Comparison of ENCODE assay signal across 36 mouse cellular contexts in the genomic region with DNA sequence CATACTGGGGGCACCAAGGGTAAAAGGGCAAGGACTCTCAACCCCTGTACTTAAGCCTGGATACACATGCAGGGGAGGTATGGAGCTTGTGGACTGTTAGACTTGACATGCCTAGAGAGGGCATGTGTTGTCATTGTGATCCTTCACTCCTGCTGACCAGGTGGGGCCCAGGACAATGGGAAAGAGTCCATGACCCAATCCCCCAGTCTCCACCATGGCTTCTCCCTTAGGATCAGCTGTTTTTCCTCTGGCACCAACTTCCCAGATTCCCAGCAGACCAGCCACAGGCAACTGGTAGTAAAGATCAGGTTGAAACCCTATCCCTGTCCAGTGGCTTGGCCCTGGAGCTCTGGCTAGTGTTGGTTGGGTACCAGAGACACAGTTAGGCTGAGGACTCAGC. TPM values are rescaled to one million over a fixed set of nuclear protein-coding genes. Genes with fewer than 3 reads are reported as not detected.
"Had no signal": no experiment of that assay in that cellular context is flagged by ENCODE, and none has a peak within 500 bp of the region (broad histone marks: within the 10 kb centered on the region; RNA-seq: fewer than 3 reads in every experiment).

No protein-coding gene starts in this region.

- H3K36me3 ChIP-seq: limb, embryonic 10.5 days; limb, embryonic 12.5 days; limb, embryonic 13.5 days; limb, embryonic 15.5 days; liver, embryonic 12.5 days; liver, embryonic 13.5 days; liver, embryonic 15.5 days; lung, embryonic 15.5 days; midbrain, embryonic 10.5 days; midbrain, embryonic 12.5 days; midbrain, embryonic 13.5 days; midbrain, embryonic 15.5 days; neural tube, embryonic 12.5 days had no signal

- H3K27me3 ChIP-seq: limb, embryonic 12.5 days; limb, embryonic 13.5 days; limb, embryonic 15.5 days; lung, embryonic 15.5 days; midbrain, embryonic 12.5 days; midbrain, embryonic 13.5 days; midbrain, embryonic 15.5 days; neural tube, embryonic 12.5 days had no signal

- DNase-seq: left cerebral cortex, postnatal 4 days; liver; liver, embryonic 13.5 days; liver, postnatal 0 days; lung, adult 18-20 months; lung, adult 2 months; lung, embryonic 14.5 days; lung, postnatal 10 days; lung, postnatal 14 days; lung, postnatal 36 days; lung, postnatal 4 days; midbrain, embryonic 14.5 days had no signal

- H3K4me2 ChIP-seq: limb, embryonic 12.5 days; limb, embryonic 13.5 days; limb, embryonic 15.5 days; liver, embryonic 11.5 days; liver, embryonic 12.5 days; liver, embryonic 13.5 days; liver, embryonic 15.5 days; lung, embryonic 14.5 days; lung, embryonic 15.5 days; midbrain, embryonic 11.5 days; midbrain, embryonic 12.5 days; midbrain, embryonic 13.5 days; midbrain, embryonic 15.5 days; neural tube, embryonic 12.5 days had no signal

- H3K4me3 ChIP-seq: limb, embryonic 10.5 days; limb, embryonic 12.5 days; limb, embryonic 13.5 days; limb, embryonic 15.5 days; liver, embryonic 12.5 days; liver, embryonic 13.5 days; liver, embryonic 15.5 days; lung, embryonic 15.5 days; megakaryocyte, embryonic 14.5 days; midbrain, embryonic 10.5 days; midbrain, embryonic 12.5 days; midbrain, embryonic 13.5 days; midbrain, embryonic 15.5 days; neural tube, embryonic 12.5 days had no signal

RNA-seq across cellular contexts. Expression of a gene that starts 16.3 kb away (rescaled TPM):
- polyA plus RNA-seq: limb, embryonic 10.5 days; liver, adult 2 months; liver, embryonic 11.5 days; liver, embryonic 12.5 days; liver, embryonic 13.5 days; liver, embryonic 14.5 days; liver, embryonic 15.5 days; liver, embryonic 16.5 days; liver, postnatal 0 days; lung, adult 2 months; lung, embryonic 14.5 days; lung, embryonic 15.5 days; lung, embryonic 16.5 days; lung, postnatal 0 days; macrophage; midbrain, embryonic 10.5 days; midbrain, embryonic 12.5 days; midbrain, embryonic 13.5 days; midbrain, embryonic 14.5 days; midbrain, embryonic 15.5 days; midbrain, embryonic 16.5 days; midbrain, postnatal 0 days; neural tube, embryonic 11.5 days; neural tube, embryonic 12.5 days had no signal
